Mouse (Mus musculus) thymus, postnatal 10 days (tissue): ENCODE results near the gene Tusc2.

Experiments
- DNase-seq, 2 experiments: peaks; one replicate each; pipeline ENCODE4 v3.0.0; 2021; ENCODE audit warnings: low spot score in 2 of 2

Gene Tusc2

GRCm38 (mm10) chr9:107609433-107609830 lies 46.4 kb downstream of the Tusc2 start:
- no peak for DNase-seq

- no peak for DNase-seq
Measured at GRCm38 (mm10) chr9:107611456-107612190, 48.6 kb downstream of the Tusc2 start.

DNA sequence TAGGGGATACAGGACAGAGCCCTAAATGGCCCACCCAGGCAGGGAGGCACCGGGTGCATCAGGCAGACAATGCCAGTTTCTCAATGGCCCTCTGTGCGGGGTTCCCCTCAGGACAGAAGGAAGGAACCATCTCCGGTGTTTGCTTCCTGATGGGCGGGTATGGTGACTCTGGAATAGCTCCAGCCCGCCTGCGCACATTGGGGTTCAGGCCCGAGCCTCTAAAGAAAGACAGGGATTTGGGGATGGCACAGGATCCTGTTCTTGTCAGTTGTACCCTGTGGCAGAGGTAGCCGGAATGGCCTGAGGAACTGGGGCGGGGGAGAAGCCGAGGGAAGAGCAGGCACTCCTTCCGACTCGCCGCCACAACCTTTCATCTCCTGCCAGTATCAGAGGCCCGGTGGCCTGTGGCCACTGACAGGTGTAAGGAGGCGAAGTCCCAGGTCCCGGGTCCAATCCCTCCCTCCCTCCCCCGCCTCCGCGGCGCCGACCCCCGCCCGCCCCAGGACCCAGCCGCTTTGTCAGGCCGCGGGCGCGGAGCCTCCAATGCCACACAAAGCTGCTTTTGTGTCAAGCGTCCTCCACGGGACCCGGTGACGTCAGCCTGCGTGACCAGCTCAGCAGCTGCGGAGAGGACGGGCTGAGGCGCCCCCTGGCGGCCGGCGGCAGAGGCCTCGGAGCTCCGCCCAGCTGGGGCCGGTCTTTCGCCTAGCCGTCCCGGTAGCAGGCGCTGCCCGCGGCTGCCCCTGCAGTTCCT lies 49.3 kb downstream of the Tusc2 start:
- peak; percentile 91 to 98 for DNase-seq

DNA sequence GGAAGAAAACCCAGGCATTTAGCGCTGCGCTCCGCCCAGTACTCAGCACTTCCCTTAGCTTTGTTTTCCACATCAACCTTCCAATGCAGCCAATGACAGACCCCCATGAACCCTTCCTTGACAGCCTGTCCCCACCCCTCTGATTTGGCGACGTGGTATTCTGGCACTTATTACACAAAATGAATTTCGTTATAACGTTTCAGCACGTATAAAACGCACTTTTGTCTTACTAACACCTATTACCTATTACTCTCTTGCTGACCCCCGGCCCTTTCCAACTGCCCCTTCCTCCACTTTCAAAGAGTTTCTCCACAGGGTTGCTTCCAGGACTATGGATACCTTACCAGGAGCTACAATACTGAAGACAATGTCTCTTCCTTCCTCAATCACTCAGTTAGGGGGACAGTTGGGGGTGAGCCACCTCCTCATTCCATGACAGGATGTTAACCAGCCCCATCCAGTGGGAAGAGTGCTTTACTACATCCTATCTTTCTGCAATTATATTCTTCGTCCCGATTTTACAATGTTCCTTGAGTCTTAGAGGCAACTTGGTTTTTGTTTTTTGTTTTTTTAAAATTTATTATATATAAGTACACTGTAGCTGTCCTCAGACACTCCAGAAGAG lies 50.0 kb downstream of the Tusc2 start:
- DNase-seq, result no peak

DNA sequence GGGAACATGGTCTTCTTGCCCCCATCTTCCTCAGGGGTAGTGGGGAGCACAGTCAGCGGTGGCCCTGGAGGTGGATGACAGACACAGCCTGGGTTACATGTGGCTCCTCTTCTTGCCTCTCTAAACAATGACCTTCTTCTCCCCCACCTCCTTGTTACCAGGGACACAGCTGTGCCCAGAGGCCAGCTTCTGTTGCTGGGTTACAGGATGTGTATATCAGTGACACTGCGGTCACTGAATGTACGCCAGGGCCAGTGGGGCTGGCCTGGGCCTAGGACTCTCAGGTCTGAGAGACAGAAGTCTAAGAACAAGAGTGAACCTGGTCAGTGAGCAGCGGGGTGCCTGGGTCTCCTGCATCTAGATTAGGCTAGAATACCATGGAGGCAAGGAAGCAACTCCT lies 52.0 kb downstream of the Tusc2 start:
- DNase-seq, result no peak
